Mouse (Mus musculus) large intestine, adult 2 months (tissue): Measurements from ENCODE around the gene Mpv17. TPM values are rescaled to one million over a fixed set of nuclear protein-coding genes. Genes with fewer than 3 reads are reported as not detected.

ENCODE experiments used
- DNase-seq: peaks from one replicate; pipeline ENCODE4 v3.0.0-alpha.2; 2012; ENCODE audit warnings: low read depth, low spot score
- WGBS: fragments of 180-500 bp; shearing (Covaris S2); methylation state at CpG from one replicate; pipeline ENCODE4 v1.1.7; 2018; 5-methylcytosine and 5-hydroxymethylcytosine counted together
- polyA plus RNA-seq: library from polyadenylated mRNA; depleted of rRNA; stranded (reverse); fragments of >200 nt; gene quantifications from 2 replicates; pipeline ENCODE4 v1.2.3, GENCODE M21; 2012

The Mpv17 gene
- polyA plus RNA-seq, 1 experiment: 46.8 TPM

- WGBS: 92% methylated on average over 9 of the region's 9 CpGs
- no peak for DNase-seq
These were observed 36.1 kb upstream of the Mpv17 start for GRCm38 (mm10) chr5:31190201-31190600.

- DNase-seq: no peak
- WGBS: 70% methylated on average over 4 of the region's 4 CpGs
These were observed 34.3 kb upstream of the Mpv17 start for GRCm38 (mm10) chr5:31188223-31188840.

- DNase-seq: no peak
- 53% methylated on average over 4 of the region's 4 CpGs for WGBS
These were observed 29.6 kb upstream of the Mpv17 start for GRCm38 (mm10) chr5:31183678-31184077.

GRCm38 (mm10) chr5:31181183-31181770 lies 27.2 kb upstream of the Mpv17 start:
- 90% methylated on average over 9 of the region's 9 CpGs for WGBS
- DNase-seq: no peak

- peak; percentile 78 for DNase-seq
- under 1% methylated on average over 59 of the region's 59 CpGs for WGBS
These were observed 25.9 kb upstream of the Mpv17 start, which contains the start of the genes Gm29609 and Gtf3c2 for GRCm38 (mm10) chr5:31179766-31180630. Gm29609 (minus strand) TSS chr5:31179911. Gtf3c2 (minus strand) TSS chr5:31180144.

GRCm38 (mm10) chr5:31179301-31179765 lies 25.3 kb upstream of the Mpv17 start:
- under 1% methylated on average over 25 of the region's 25 CpGs for whole genome bisulfite sequencing
- no peak for DNase-seq

- no peak for DNase-seq
- 87% methylated on average over 4 of the region's 4 CpGs for WGBS
These were observed 14.6 kb upstream of the Mpv17 start for GRCm38 (mm10) chr5:31168630-31169029.

DNA sequence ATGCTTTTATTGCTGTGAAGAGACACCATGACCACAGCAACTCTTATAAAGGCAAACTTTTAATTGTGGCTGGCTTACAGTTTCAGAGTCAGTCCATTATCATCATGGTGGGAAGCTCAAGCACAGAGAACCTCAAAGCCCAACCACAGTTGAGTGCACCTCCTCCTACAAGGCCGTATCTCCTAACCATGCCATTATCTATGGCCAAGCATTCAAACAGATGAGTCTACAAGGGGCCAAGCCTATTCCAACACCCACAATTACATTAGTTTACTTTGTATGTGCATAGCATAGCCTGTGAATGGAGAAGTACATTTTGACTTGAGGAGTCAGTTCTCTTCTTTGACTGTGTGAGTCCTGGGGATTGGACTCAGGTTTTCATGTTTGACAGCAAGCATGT lies 10.8 kb upstream of the Mpv17 start:
- WGBS: 96% methylated on average over 1 of the region's 1 CpGs
- DNase-seq: no peak

DNA sequence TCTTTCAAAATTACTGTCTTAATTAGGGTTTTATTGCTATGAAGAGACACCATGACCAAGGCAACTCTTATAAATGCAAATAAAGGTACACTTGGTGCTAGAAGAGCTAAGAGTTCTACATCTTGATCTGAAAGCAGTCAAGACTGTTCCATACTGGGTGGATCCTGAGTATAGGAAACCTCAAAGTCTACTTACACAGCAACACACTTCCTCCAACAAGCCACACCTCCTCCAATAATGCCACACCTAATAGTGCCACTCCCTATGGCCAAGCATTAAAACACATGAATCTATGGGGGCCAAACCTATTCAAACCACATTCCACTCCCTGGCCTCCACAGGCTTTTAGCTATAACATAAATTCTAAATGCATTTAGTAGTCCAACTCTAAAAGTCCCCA lies 8.4 kb upstream of the Mpv17 start:
- DNase-seq: peak; percentile 53

GRCm38 (mm10) chr5:31153516-31154151 lies 417 bp downstream of the Mpv17 start:
- no peak for DNase-seq
- WGBS: 17% methylated on average over 6 of the region's 6 CpGs

DNA sequence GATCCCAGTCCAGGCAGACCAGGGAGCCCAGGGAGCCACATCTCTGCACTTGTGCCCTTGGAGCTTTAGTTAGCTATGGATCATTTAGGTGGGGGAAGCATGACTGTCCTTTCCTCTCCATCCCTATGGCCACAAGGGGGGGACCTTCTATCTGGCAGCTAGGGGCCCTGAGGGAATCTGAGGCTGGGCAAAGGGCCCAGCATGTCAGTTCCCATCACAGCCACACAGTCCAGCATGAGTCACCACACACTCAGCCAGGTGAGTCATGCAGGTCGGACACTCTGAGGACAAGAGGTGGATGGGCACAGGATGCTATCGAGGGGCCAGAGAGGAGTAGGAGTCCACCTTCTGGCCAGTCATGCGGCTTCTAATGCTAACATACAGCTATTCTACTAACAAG lies 2.3 kb downstream of the Mpv17 start:
- 62% methylated on average over 3 of the region's 3 CpGs for WGBS
- no peak for DNase-seq

GRCm38 (mm10) chr5:31149781-31150180 lies 4.3 kb downstream of the Mpv17 start:
- WGBS: 75% methylated on average over 4 of the region's 4 CpGs
- DNase-seq: no peak

- DNase-seq: no peak
- 14% methylated on average over 9 of the region's 9 CpGs for WGBS
These were observed 15.1 kb downstream of the Mpv17 start for GRCm38 (mm10) chr5:31138968-31139425.

DNA sequence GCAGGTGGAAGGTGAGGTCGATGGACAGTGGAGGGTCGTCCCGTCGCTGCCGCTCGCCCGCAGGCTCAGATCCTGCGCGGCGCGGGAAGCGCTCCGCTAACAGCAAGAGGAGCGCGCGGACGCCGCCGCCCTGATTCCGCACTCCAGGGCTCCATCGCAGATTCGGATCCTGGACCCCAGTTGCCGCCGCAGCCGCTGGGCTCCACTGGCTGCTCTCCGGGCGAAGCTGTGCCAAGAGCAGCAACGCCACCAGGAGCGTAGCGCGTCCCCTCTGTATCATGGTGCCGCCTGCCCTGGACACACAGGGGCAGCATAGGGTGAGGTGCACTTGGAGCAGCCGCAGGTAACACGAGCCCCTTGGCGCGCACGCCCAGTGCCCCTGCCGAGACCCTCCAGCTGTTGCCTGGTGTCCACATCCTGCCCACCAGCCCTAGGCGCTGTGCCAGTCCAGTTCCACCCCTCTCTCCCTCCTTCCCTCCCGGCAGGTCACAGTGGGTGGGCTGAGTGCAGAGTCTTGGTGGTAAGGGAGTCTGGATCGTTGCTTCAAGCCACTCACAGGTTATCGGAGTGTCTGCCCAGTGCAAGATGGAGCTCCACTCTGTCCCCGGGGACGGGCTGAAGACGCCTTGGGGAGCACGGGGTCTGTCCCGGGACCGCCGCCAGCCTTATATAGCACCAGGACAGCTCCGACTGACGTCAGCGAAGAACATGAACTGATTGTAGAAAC lies 15.6 kb downstream of the Mpv17 start, which contains the start of gene Ucn:
Ucn (minus strand) TSS at position 589 of the 727 bp plus-strand sequence.
- no peak for DNase-seq
- 2% methylated on average over 52 of the region's 52 CpGs for WGBS

GRCm38 (mm10) chr5:31137658-31138057 lies 16.4 kb downstream of the Mpv17 start:
- WGBS: 4% methylated on average over 13 of the region's 13 CpGs
- DNase-seq: no peak

DNA sequence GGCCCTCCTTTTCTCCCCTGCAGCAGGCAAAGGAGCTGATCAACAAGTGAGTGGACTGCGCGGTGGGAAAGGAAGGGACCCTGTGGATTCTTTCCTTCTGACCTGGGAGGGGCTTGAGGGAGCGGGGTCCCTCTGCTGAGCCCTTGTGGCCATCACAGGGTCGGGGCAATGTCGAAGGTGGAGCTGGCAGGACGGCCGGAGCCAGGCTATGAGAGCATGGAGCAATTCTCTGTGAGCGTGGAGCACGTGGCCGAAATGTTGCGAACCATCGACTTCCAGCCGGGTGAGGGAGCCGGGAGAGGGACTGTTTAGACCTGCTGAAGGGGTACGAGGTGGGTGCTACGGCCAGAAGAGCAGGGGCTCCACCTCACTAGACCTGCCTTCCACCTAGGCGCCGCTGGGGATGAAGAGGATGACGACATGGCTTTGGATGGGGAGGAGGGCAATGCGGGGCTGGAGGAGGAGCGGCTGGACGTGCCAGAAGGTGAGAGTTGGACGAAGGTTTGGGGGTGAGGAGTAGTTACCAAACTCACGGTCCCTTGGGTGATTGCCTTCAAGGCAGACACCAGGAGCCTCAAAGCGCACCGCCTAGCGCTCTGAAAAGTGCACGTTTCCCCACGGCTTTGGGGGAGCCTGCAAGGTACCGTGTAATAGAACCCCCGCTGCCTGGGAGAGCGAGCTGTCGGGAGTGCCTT lies 17.2 kb downstream of the Mpv17 start:
- 2% methylated on average over 33 of the region's 33 CpGs for WGBS
- DNase-seq: no peak

DNA sequence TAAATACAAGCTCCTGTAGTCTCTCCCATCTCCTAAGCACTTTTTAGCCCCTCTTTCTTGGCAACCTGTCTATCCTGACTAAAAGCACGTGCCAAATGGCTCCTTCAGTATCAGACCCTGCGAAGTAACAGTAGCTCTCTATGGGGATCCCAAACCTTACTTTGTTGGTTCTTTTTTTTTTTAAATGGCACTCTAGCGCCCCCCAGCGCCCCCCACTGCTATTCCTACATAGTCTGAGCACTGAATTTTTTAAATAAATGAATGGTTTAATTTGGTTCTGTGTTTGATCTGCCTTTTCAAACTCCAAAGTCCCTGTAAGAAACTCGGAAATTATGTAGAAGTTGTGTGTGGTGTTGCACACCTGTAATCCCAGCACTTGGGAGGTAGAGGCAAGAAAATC lies 28.0 kb downstream of the Mpv17 start:
- no peak for DNase-seq
- WGBS: 39% methylated on average over 5 of the region's 5 CpGs

DNA sequence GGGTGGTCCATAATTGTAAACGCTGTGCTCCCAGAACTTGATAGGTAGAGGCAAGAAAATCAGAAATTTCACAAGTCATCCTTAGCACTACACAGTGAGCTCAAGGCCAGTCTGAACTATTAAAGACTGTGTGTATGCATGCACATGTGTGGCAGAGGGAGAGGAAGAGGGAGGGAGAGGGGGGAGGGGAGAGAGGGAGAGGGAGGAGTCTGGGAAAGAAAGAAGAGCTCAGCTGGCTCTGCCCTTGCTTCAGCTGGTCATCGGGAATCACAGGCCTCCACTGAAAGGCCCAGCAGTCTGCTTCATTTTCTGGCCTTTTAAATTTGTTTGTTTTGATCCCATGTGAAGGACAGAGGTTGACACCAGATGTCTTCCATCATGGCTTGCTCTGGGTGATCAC lies 30.6 kb downstream of the Mpv17 start:
- 44% methylated on average over 2 of the region's 2 CpGs for WGBS
- DNase-seq: no peak

DNA sequence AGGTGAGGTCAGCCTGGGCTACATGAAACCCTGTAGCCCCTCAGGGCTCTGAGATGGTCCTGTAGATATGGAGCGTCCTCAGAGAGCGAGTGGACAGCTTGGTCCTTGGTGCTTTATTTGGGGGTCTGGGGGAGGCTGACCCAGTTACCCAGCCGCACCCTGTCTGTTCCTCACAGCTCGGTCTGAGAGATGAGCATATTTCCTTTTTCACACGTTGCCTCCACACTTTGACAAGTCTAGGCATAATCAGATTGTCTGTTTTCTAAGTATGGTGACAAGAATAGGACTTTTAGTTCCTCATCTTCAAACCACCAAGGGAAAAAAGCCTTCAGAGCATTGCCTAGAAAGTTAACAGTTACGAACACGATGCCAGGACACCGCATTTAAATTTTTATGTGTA lies 32.9 kb downstream of the Mpv17 start:
- whole genome bisulfite sequencing: 70% methylated on average over 8 of the region's 8 CpGs
- DNase-seq: no peak
